Mouse (Mus musculus) heart, adult 2 months (tissue): ENCODE results near the gene BC003965.

Source experiments
- CTCF ChIP-seq: fragments of 200-600 bp; IDR thresholded peaks from 2 replicates; pipeline ENCODE4 v1.8.1; 2022; ENCODE audit warnings: antibody characterized with exemption, mild to moderate bottlenecking, moderate library complexity
- POLR2A ChIP-seq: fragments of 200-500 bp; IDR thresholded peaks from 2 replicates; pipeline ENCODE4 v1.6.1; 2011; ENCODE audit warnings: mild to moderate bottlenecking, low read depth, low read length, control low read depth; ENCODE audit not compliant: insufficient read depth

GRCm38 (mm10) chr17:25230700-25231099 is 46.3 kb downstream of the BC003965 start:
- TF ChIP-seq CTCF (no peak), POLR2A (no peak)
